Mouse (Mus musculus) heart, postnatal 14 days (tissue): ENCODE results near the gene Hist3h2ba. TPM values are rescaled to one million over a fixed set of nuclear protein-coding genes. Genes with fewer than 3 reads are reported as not detected.

Experiments
- DNase-seq, 2 experiments: peaks; one replicate each; pipeline ENCODE4 v3.0.0; 2021 to 2022
- intact Hi-C: fragments of 180-260 bp; cut with DNase I; formaldehyde crosslinking; loops from one replicate; pipeline ENCODE4 v1.15.1; 2025
- microRNA-seq, 2 experiments: library from miRNA; unstranded; fragments of <30 nt; microRNA quantifications; one replicate each; pipeline ENCODE4 v1.2.0; 2021 to 2022
- total RNA-seq, 2 experiments: library from RNA; stranded (reverse); gene quantifications; 2 replicates each; pipeline ENCODE4 v1.2.3; 2021

Gene Hist3h2ba
- total RNA-seq, 2 experiments from 2014 or later: 3.9 to 14.1 TPM

GRCm38 (mm10) chr11:58981541-58982447 is 33.1 kb downstream of the Hist3h2ba start:
- DNase-seq: peak; percentile 79 to 84
- intact Hi-C loops: no loop called here

- intact Hi-C loops: no loop called here
- DNase-seq: no peak
These were observed 33.9 kb downstream of the Hist3h2ba start for GRCm38 (mm10) chr11:58982471-58983097.

- no peak for DNase-seq
These were observed 35.1 kb downstream of the Hist3h2ba start for GRCm38 (mm10) chr11:58983691-58984341.

GRCm38 (mm10) chr11:58984657-58985056 is 35.9 kb downstream of the Hist3h2ba start:
- intact Hi-C loops: no loop called here

More at GRCm38 (mm10) chr11:58983691-58984341, 35.1 kb downstream of the Hist3h2ba start:
- intact Hi-C loops: no loop called here

GRCm38 (mm10) chr11:58985299-58985917 is 36.7 kb downstream of the Hist3h2ba start:
- intact Hi-C loops: no loop called here
- no peak for DNase-seq

More at GRCm38 (mm10) chr11:58984657-58985056, 35.9 kb downstream of the Hist3h2ba start:
- DNase-seq: no peak

GRCm38 (mm10) chr11:58989166-58989565 is 40.4 kb downstream of the Hist3h2ba start:
- intact Hi-C loops: no loop called here
- no peak for DNase-seq

- DNase-seq: no peak
These were observed 41.4 kb downstream of the Hist3h2ba start for GRCm38 (mm10) chr11:58990141-58990540.

GRCm38 (mm10) chr11:58990794-58991193 is 42.1 kb downstream of the Hist3h2ba start:
- DNase-seq: peak; percentile 54 to 62
- intact Hi-C loops: no loop called here

More at GRCm38 (mm10) chr11:58990141-58990540, 41.4 kb downstream of the Hist3h2ba start:
- intact Hi-C loops: no loop called here

GRCm38 (mm10) chr11:58991911-58992310 is 43.2 kb downstream of the Hist3h2ba start:
- no peak for DNase-seq
- intact Hi-C loops: no loop called here

GRCm38 (mm10) chr11:58993091-58993670 is 44.5 kb downstream of the Hist3h2ba start:
- intact Hi-C loops: no loop called here
- DNase-seq: no peak

- peak in 1 of 2 experiments; percentile 46 for DNase-seq
- intact Hi-C loops: no loop called here
These were observed 45.7 kb downstream of the Hist3h2ba start for GRCm38 (mm10) chr11:58994337-58994826.

- intact Hi-C loops: no loop called here
- DNase-seq: no peak
These were observed 46.5 kb downstream of the Hist3h2ba start for GRCm38 (mm10) chr11:58995061-58995806.

- intact Hi-C loops: no loop called here
- DNase-seq: no peak
These were observed 47.2 kb downstream of the Hist3h2ba start for GRCm38 (mm10) chr11:58995807-58996370.

GRCm38 (mm10) chr11:58997541-58997940 is 48.8 kb downstream of the Hist3h2ba start:
- intact Hi-C loops: no loop called here
- no peak for DNase-seq

Small RNA genes lying within 50 kb of the gene (microRNA-seq; reads per million reads assigned to microRNA genes)
- 0.12 to 0.27 reads per million in 2 experiments for gene Gm44313

Other genes starting within 250 kb of the Hist3h2ba start
- gene Olfr319, start 249.8 kb upstream of the Hist3h2ba start, total RNA-seq: not detected
- gene Olfr318, start 224.9 kb upstream of the Hist3h2ba start, total RNA-seq: not detected
- not detected for gene Olfr317, start 209.7 kb upstream of the Hist3h2ba start, total RNA-seq
- gene Olfr316, start 196.2 kb upstream of the Hist3h2ba start, total RNA-seq: not detected
- not detected for gene Olfr315, start 175.7 kb upstream of the Hist3h2ba start, total RNA-seq
- not detected for gene Olfr314, start 166.0 kb upstream of the Hist3h2ba start, total RNA-seq
- not detected for gene Fam183b, start 147.0 kb upstream of the Hist3h2ba start, total RNA-seq
- gene Olfr313, start 133.9 kb upstream of the Hist3h2ba start, total RNA-seq: not detected
- gene Olfr312, start 119.7 kb upstream of the Hist3h2ba start, total RNA-seq: not detected
- gene Olfr311, start 109.7 kb upstream of the Hist3h2ba start, total RNA-seq: not detected
- 1 to 10 TPM; 2.5 to 3.7 TPM for gene Gm12258, start 101.8 kb upstream of the Hist3h2ba start, total RNA-seq
- gene 2810021J22Rik, start 81.7 kb upstream of the Hist3h2ba start, total RNA-seq: 1 to 10 TPM; 3.2 to 3.6 TPM
- 1 to 10 TPM; 3.5 to 3.9 TPM for gene Zfp39, start 44.7 kb upstream of the Hist3h2ba start, total RNA-seq
- not detected for gene Btnl10, start 31.0 kb upstream of the Hist3h2ba start, total RNA-seq
- 100 to 1,000 TPM; 150 to 151 TPM for gene Rnf187, start 10.0 kb upstream of the Hist3h2ba start, total RNA-seq
- 10 to 100 TPM; 22.0 to 28.0 TPM for gene Hist3h2a, start 5.8 kb downstream of the Hist3h2ba start, total RNA-seq
- gene Trim17, start 5.8 kb downstream of the Hist3h2ba start, total RNA-seq: under 1 TPM; 0.10 to 0.19 TPM
- gene Trim11, start 29.2 kb downstream of the Hist3h2ba start, total RNA-seq: 10 to 100 TPM; 17.6 to 18.1 TPM
- 100 to 1,000 TPM; 506 to 513 TPM for gene Obscn, start 187.5 kb downstream of the Hist3h2ba start, total RNA-seq
- gene Iba57, start 214.8 kb downstream of the Hist3h2ba start, total RNA-seq: 10 to 100 TPM; 14.7 to 17.7 TPM
- 1 to 10 TPM; 1.1 TPM for gene Gjc2, start 234.3 kb downstream of the Hist3h2ba start, total RNA-seq
- gene Guk1, start 243.3 kb downstream of the Hist3h2ba start, total RNA-seq: 10 to 100 TPM; 79.4 to 83.8 TPM